Mouse (Mus musculus) gastrocnemius, adult 2 months (tissue): ENCODE measurements around the gene Dbn1. TPM values are rescaled to one million over a fixed set of nuclear protein-coding genes. Genes with fewer than 3 reads are reported as not detected.

ENCODE experiments used
- DNase-seq: peaks from one replicate; pipeline ENCODE4 v3.0.0; 2022
- H3K27ac ChIP-seq: fragments of 200-600 bp; 2 replicates; pipeline ENCODE4 v1.8.1; 2022; ENCODE audit warnings: mild to moderate bottlenecking
- H3K4me3 ChIP-seq: fragments of 200-600 bp; 2 replicates; pipeline ENCODE4 v1.8.1; 2022; ENCODE audit warnings: mild to moderate bottlenecking, moderate library complexity
- CTCF ChIP-seq: fragments of 200-600 bp; IDR thresholded peaks from 2 replicates; pipeline ENCODE4 v1.8.1; 2022; ENCODE audit warnings: antibody characterized with exemption, mild to moderate bottlenecking, moderate library complexity
- intact Hi-C: fragments of 180-260 bp; cut with DNase I; formaldehyde crosslinking; loops from one replicate; pipeline ENCODE4 v1.15.1; 2025
- total RNA-seq, 2 experiments: library from RNA; stranded (reverse); gene quantifications; 2 replicates each; pipeline ENCODE4 v1.2.3; 2021

The Dbn1 gene
- total RNA-seq, 2 experiments from 2014 or later, result 4.9 to 7.7 TPM

DNA sequence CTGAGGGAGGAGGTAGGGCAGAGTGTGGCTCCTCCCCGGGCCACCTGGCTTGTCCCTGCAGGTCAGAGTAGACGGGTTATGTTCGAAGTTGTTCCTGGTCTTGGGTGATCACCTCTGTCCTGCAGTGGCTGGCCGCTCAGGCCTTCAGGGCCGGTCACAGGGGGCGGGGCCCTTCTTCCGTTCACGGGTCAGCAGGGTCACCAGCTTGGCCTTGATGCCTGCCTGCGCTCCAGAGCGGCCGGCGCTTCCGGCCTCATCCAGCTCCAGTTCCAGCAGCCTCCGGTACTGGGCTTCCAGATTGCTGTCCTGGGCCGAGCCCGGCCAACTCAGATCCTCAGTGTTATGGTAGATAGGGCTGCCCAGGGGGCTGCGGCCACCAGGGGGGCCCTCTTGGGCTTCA lies 35.4 kb upstream of the Dbn1 start:
- Histone ChIP-seq H3K4me3 (peak overlapping the region; percentile 15), H3K27ac (peak overlapping the region; percentile 74)
- no peak for DNase-seq
- intact Hi-C loops, result no loop called here
- no peak for TF ChIP-seq CTCF

DNA sequence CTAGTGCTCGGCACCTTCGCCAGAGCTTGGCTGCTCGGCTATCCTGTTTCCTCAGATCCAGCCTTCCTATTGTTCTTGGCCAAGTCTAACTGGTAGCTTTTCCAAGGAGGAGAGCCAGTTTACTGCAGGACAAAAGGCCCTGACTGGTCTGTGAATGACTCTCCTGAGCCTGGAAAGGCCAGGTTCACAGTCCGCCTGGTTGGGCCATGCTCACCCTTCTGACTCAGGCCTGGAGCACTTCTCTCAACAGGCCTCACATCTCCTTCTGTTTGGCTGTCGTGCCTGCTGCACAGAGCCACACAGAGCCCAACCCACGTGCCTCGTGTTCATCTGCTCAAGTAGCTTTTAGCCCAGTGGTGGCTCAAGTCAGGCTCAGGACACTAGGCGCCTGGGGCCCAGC lies 34.8 kb upstream of the Dbn1 start:
- no peak overlapping the region for H3K4me3 ChIP-seq
- no peak for TF ChIP-seq CTCF
- DNase-seq, result no peak
- H3K27ac ChIP-seq, result peak overlapping the region; percentile 74
- intact Hi-C loops, result no loop called here

DNA sequence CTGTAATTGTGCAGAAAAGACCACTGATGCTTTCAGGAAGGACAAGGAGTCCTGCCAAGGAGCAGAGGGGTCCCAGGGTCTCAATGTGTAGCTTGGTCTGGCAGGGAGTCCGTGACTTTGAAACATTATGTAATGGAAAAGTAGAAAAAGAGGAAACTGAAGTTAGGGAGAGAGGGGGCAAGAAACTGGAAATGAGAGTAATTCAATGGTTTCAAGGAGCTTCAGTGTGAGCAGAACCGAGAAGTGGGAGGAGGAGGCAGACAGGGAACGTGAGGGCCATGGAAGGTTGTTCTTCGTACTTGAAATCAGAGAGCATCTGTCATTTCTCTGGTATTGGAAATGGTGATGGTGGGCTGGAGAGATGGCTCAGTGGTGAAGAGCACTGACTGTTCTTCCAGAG lies 31.7 kb upstream of the Dbn1 start:
- Histone ChIP-seq H3K4me3 (no peak overlapping the region), H3K27ac (no peak overlapping the region)
- no peak for DNase-seq
- TF ChIP-seq CTCF, result no peak
- intact Hi-C loops, result no loop called here

DNA sequence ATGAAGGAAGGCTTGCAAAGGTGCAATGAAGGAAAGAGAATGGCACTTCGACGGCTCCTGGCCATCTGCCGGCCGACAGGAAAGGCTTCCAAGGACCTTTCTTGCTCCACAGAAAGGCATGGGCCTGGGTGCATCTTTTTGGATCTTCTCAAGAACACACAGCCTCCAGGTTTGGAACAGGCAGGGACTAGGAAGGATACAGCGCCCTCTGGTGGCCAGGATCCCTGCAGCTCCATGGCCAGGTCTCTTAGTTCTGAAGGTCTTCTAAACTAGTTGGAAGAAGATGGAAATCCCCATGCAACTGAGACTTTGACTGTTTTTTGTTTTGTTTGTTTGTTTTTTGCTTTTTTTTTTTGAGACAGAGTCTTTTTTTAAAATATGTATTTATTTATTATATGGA lies 29.0 kb upstream of the Dbn1 start:
- no peak overlapping the region for H3K4me3 ChIP-seq
- DNase-seq, result peak; percentile 91
- intact Hi-C loops, result loop anchor here (1.0 kb wide), 1 partner anchor 112 kb away; no protein-coding TSS in a partner anchor
- H3K27ac ChIP-seq, result no peak overlapping the region
- TF ChIP-seq CTCF, result no peak; the same call in 1 of the 2 replicates

- peak; percentile 34 for DNase-seq
- H3K27ac ChIP-seq, result peak overlapping the region; percentile 99
- TF ChIP-seq CTCF, result no peak
- peak overlapping the region; percentile 81 for H3K4me3 ChIP-seq
- intact Hi-C loops, result loop anchor here (1.0 to 2.0 kb wide), 3 partner anchors 19 to 63 kb away; no protein-coding TSS in a partner anchor
Observed at GRCm38 (mm10) chr13:55513828-55514227, 25.9 kb upstream of the Dbn1 start.

DNA sequence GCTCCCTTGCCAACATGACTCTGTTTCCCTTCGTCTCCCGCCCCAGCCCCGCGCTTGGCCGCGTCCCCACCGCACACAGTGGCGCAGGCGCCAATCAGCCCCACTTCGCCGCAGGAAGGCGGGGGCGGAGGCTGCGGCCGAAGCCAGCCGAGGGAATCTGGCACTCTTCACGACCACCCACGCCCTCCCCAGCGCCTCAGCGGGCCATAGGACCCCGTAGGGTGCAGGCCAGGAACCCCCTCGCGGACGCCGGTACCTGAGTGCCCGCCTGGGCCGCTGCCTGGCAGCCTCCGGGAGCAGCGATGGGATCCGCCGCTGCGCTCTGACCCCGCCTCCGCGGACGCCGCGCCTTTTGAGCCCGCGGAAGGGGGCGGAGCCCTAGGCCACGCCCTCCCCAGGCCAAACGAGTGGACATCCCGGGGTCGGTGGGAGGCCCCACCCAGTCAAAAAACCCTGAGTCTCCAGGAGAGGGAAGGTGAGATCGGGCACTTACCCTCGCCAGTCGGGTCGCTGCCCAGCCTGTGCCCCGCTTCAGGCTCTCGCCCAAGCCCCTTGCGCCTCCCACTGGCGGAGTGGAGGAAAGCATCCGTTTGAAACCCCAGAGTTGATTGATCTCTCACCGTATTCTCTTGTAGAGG lies 25.3 kb upstream of the Dbn1 start, which contains the start of gene Pdlim7:
Pdlim7 (minus strand) TSS at position 566 of the 638 bp plus-strand sequence.
- TF ChIP-seq CTCF, result peak; percentile 91

DNA sequence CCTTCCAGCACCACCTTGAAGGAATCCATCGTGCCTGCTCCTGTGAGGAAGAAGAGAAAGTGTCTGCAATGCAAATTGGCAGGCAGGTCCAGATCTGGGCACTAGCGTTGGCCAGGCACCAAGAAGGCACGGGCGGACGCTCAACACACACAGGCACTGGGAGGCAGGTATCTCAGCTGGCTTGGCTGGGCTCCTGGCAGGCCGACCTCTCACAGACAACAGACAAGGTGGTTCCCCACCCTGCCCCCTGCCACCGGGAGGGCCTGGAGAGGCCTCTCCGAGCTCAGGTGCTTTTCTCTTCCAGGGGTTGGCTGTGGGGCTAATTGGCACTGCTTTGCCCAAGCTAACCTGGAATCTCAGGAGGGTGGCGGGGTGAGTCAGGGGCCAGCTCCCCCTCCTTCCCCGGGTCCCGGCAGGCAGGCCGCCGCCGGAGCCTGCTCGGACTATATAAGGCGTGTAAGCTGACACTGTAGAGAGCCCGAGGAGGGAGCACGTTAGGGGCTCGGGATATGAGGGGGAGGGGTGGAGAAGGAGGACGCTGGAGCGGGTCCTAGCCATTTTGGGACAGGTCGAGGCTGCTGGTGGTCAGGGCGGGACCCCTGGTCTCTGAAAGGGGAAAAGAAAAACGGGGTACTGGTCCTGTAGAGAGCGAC lies 24.6 kb upstream of the Dbn1 start:
- intact Hi-C loops, result loop anchor here (2.0 kb wide), 2 partner anchors 18 to 62 kb away; no protein-coding TSS in a partner anchor

More for the DNA sequence above, 25.3 kb upstream of the Dbn1 start, which contains the start of gene Pdlim7:
- intact Hi-C loops, result loop anchor here (2.0 kb wide), 2 partner anchors 18 to 62 kb away; no protein-coding TSS in a partner anchor
- DNase-seq, result peak; percentile 96
- Histone ChIP-seq H3K4me3 (peak within 1 kb of the TSS; percentile 81), H3K27ac (peak within 1 kb of the TSS; percentile 99)

DNA sequence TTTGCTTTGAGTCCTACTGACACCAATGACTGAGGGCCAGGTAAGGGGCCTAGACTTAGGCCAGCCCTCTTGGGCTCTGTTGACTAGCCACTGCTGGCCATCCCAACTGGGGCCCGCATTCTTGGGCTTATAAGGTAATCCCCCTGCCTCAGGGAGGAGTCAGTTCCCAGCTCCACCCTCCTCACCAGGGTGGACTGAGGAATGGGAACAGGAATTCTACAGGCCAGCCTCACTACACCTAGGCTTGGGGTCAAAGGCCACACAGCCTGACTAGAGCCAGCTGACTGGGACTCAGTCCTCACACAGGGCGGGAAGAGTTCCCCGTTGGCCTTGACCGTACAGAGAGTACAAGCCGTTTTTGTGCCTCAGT lies 23.6 kb upstream of the Dbn1 start:
- Histone ChIP-seq H3K4me3 (peak overlapping the region; percentile 81), H3K27ac (peak overlapping the region; percentile 99)
- intact Hi-C loops, result no loop called here
- no peak for TF ChIP-seq CTCF
- peak; percentile 39 for DNase-seq

More for the DNA sequence above, 24.6 kb upstream of the Dbn1 start:
- peak overlapping the region; percentile 99 for H3K27ac ChIP-seq
- no peak for TF ChIP-seq CTCF
- peak overlapping the region; percentile 81 for H3K4me3 ChIP-seq
- DNase-seq, result peak; percentile 88

DNA sequence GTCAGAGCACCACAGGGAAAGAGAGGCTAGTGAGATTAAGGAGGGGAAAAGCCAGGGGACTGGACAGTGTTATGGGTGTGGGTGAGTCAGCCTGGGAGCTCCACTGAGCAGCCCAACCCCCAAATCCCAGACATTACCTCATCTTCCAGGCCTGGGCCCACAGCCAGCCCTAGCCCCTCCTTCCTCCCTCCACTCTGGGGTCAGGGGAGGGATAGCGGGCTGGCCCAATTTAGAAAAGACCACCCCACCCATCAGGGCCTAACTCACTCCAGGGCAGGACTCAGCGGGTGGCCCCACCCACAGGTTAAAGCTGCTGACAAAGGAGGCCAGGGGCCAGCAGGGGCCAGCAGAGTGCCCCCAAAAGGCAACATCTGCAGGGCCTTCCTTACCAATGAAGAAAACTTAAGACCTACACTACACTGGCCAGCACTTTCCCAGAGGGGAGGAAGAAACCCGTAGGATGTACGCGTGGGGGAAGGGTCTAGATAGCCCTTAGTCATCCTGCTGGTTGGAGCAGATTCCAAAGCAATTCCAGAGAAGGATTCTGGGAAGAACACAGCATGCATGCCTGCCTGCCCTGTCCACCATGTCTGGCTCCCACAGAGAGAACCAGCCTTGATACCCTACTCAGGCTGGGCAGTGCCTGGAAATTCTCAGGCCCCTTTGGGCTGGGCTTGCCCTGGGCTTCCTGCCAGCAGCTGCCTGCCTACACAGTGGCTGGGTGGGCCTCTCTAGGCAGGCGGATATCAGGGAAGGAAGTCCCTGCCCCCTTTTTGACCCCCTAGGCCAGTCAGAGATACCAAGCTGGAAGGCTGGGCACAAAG lies 23.0 kb upstream of the Dbn1 start:
- DNase-seq, result peak; percentile 91
- peak; percentile 38; the same call in 1 of the 2 replicates for TF ChIP-seq CTCF
- peak overlapping the region; percentile 81 for H3K4me3 ChIP-seq
- intact Hi-C loops, result no loop called here
- H3K27ac ChIP-seq, result peak overlapping the region; percentile 99

- Histone ChIP-seq H3K27ac (peak overlapping the region; percentile 99), H3K4me3 (peak overlapping the region; percentile 81)
- no peak for TF ChIP-seq CTCF
- no peak for DNase-seq
- intact Hi-C loops, result no loop called here
Observed at GRCm38 (mm10) chr13:55510332-55510667, 22.4 kb upstream of the Dbn1 start.

GRCm38 (mm10) chr13:55508531-55508930 lies 20.6 kb upstream of the Dbn1 start:
- intact Hi-C loops, result no loop called here
- TF ChIP-seq CTCF, result no peak
- no peak for DNase-seq
- H3K27ac ChIP-seq, result peak overlapping the region; percentile 99; the same call in 1 of the 2 replicates
- peak overlapping the region; percentile 81 for H3K4me3 ChIP-seq

DNA sequence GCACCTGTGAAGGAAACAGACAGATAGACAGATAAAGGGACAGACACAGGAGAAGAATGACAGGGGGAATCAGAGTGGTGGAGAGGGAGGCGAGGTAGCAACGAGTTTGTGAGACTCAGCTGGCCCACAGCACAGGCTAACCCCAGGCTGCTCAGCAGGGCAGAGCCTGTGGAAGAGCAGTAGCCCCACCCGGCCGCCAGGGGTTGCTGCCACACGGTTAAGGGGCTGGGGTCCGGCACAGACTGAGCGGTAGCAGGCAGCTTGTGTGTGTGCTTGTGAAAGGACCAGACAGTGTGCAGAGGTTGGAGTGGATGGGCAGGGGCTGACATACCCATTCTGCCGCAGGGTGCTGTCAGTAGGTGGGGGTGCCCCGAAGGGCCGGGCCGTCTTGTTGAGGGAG lies 20.0 kb upstream of the Dbn1 start:
- Histone ChIP-seq H3K27ac (peak overlapping the region; percentile 78), H3K4me3 (peak overlapping the region; percentile 81)
- 0 out of 2 replicates have a peak, but pooled peaks have one; percentile 1 for TF ChIP-seq CTCF
- no peak for DNase-seq
- intact Hi-C loops, result no loop called here

DNA sequence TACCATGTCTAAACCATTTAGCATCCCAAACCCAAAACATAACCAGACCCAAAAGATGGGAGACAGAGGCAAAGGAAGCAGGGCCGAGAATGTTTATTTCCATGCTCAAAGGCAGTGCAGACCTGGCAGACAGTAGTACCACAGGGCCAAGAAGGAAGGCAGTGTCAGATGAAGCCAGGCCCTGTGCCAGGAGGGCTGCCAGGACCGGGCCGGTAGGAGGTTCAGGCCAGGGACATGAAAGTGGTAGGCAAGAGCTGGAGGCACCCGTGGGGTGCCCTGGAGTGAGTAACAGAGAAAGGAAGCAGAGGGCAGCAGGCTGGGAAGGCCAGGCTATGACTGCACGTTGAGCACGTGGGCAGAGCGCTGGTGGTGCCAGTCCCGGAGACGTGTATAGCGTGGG lies 18.8 kb upstream of the Dbn1 start:
- no peak for TF ChIP-seq CTCF
- peak overlapping the region; percentile 78 for H3K27ac ChIP-seq
- peak; percentile 89 for DNase-seq
- intact Hi-C loops, result no loop called here
- H3K4me3 ChIP-seq, result peak overlapping the region; percentile 81
